Mouse (Mus musculus) heart, postnatal 10 days (tissue): ENCODE data around the gene Chrm3. TPM values are rescaled to one million over a fixed set of nuclear protein-coding genes. Genes with fewer than 3 reads are reported as not detected.
A peak's percentile ranks its signal among the peaks of the same experiment; 100 is the strongest.

Experiments
- DNase-seq, 2 experiments: peaks; one replicate each; pipeline ENCODE4 v3.0.0; 2021
- intact Hi-C: fragments of 180-260 bp; cut with DNase I; formaldehyde crosslinking; loops from one replicate; pipeline ENCODE4 v1.15.1; 2025
- total RNA-seq, 2 experiments: library from RNA; stranded (reverse); gene quantifications; 2 replicates each; pipeline ENCODE4 v1.2.3; 2021

Gene Chrm3
- total RNA-seq, 2 experiments from 2014 or later, result 1.3 to 1.8 TPM

- intact Hi-C loops, result no loop called here
- DNase-seq, result no peak
Measured at GRCm38 (mm10) chr13:10086336-10086735, 274.3 kb downstream of the Chrm3 start.

- intact Hi-C loops, result no loop called here
- DNase-seq, result no peak
Measured at GRCm38 (mm10) chr13:10081896-10082426, 278.7 kb downstream of the Chrm3 start.

DNA sequence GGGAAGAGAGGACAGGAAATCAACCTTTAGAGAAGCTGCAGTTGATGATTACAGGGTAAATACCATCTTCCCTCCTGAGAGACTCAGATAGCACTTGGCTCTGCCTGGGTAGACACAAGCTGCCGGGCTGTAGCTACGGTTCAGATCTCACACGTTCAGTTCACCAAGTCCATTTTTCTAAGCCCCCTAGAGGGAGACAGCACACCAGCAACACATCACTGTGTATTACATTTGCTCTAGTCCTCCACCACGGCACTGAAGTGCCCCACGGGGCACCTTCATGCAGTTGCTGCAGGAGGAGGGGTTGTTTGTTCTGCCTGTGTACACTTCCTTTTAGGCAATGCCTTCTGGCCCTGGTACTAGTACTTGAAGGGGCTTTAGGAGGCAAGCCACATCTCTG is 289.5 kb downstream of the Chrm3 start:
- intact Hi-C loops, result loop anchor here (5.0 to 10.0 kb wide), 2 partner anchors 189 to 274 kb away; no protein-coding TSS in a partner anchor
- peak; percentile 43 to 53 for DNase-seq

- intact Hi-C loops, result no loop called here
- no peak for DNase-seq
Measured at GRCm38 (mm10) chr13:10068927-10069580, 291.6 kb downstream of the Chrm3 start.

- intact Hi-C loops, result no loop called here
- no peak for DNase-seq
Measured at GRCm38 (mm10) chr13:10066829-10067618, 293.6 kb downstream of the Chrm3 start.

GRCm38 (mm10) chr13:10065776-10066175 is 294.9 kb downstream of the Chrm3 start:
- no peak for DNase-seq
- intact Hi-C loops, result no loop called here

- no peak for DNase-seq
- intact Hi-C loops, result no loop called here
Measured at GRCm38 (mm10) chr13:10062681-10063080, 298.0 kb downstream of the Chrm3 start.

- intact Hi-C loops, result no loop called here
- no peak for DNase-seq
Measured at GRCm38 (mm10) chr13:10058993-10059392, 301.7 kb downstream of the Chrm3 start.

DNA sequence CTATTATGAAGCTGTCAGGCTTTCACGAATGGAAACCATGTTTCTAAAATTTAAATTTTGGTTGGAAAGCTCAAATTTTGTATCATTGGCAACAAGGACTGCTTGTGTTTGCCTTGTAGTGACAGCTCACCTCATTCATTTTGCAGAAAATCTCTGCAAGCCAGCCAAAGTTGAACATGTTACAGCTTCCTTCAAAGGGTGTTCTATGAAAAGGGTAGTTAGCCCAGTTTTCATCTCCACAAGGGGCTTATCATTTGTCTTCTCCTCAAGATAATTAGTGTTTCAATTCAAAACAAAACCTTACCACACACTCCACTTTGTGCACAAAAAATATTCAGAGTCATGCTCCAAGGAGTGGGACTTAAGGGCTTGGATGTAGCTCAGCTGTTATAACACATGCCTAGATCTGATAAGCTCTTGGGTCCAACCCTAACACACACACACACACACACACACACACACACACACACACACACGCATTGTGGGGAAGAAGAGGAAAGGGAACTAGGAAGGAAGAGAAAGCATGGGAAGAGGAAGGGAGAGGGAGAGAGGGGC is 302.9 kb downstream of the Chrm3 start:
- no peak for DNase-seq
- intact Hi-C loops, result no loop called here

- intact Hi-C loops, result no loop called here
- DNase-seq, result no peak
Measured at GRCm38 (mm10) chr13:10054086-10054485, 306.6 kb downstream of the Chrm3 start.

DNA sequence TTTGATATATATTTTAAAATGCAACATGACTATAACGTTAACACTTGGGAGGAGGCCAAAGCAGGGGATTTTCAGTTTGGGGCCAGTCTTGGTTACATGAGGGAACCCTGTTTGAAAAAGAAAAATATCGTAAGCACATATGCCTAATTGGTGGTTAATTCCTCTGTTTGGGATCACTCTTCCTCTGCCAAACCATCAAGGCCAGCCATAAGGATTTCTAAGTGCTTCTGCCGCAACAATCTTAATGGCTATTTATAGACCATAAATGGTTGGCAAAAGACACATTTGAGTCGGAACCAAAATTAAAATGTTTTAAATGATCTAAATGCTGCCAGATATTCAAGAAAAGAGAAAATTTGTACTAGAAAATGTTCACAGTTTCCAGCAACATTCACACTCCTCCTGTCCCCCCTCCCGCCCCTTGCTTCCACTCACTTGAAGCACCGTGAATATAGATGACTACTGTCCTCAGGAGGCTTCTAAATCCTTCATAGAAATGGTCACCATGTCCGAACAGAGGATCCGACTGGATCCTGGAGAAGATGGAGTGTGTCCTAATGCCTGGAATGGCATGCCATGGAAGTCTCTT is 307.3 kb downstream of the Chrm3 start:
- DNase-seq, result no peak
- intact Hi-C loops, result no loop called here

GRCm38 (mm10) chr13:10045651-10046350 is 314.8 kb downstream of the Chrm3 start:
- DNase-seq, result peak; percentile 32 to 41
- intact Hi-C loops, result no loop called here

DNA sequence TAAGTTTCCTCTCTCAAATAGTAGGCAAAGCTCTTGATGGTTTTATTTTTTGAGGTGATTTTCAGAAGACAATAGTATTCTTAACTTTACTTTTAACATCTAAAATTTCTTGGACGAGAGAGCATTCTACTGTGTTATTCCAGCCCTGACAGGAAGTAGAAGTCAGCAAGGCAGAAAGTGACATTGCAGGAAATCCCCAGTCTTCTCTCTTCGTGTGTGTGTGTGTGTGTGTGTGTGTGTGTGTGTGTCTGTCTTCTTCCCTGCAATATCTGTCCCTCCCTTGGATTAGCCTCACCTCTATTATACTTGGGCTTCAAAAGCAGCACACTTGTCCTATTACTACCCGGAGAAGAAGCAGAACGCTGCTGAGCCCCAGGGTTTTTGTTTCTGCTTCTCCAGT is 316.6 kb downstream of the Chrm3 start:
- DNase-seq, result no peak
- intact Hi-C loops, result no loop called here

DNA sequence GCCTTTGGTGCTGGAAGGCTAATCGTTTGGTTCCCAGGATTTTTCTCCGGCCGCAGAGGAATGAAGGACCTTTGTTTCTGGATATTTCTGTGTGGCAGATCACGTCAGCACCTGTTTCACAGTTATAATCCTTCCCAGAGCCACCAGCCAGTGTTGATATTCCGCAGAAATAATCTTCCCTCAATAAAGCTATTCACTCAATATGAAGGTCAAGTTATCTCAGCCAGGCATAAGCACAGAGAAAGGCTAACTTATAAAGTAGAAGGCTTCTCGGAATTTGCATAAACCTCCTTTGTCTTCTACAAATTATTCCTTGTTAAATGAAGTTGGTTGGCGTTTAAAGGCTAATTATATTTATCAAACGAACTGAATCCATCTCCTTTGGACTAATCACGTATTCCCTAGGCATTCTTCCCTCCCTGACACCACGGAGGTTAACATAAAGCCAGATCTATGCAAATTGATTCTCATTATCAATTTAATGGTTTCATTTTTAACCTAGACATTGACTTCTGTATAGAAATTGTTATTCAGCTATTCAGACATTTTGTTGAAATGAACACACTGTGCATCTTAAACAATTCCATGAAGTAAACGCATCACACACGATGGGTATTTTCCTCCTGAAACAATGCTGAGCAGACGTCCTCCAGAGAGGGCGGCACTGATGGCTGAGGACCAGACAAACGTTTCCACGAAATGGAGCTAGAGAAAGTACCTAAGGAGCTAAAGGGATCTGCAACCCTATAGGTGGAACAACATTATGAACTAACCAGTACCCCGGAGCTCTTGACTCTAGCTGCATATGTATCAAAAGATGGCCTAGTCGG is 326.9 kb downstream of the Chrm3 start:
- DNase-seq, result no peak
- intact Hi-C loops, result no loop called here

- DNase-seq, result no peak
- intact Hi-C loops, result no loop called here
Measured at GRCm38 (mm10) chr13:10031547-10031946, 329.1 kb downstream of the Chrm3 start.

GRCm38 (mm10) chr13:10029944-10030343 is 330.7 kb downstream of the Chrm3 start:
- intact Hi-C loops, result no loop called here
- no peak for DNase-seq

DNA sequence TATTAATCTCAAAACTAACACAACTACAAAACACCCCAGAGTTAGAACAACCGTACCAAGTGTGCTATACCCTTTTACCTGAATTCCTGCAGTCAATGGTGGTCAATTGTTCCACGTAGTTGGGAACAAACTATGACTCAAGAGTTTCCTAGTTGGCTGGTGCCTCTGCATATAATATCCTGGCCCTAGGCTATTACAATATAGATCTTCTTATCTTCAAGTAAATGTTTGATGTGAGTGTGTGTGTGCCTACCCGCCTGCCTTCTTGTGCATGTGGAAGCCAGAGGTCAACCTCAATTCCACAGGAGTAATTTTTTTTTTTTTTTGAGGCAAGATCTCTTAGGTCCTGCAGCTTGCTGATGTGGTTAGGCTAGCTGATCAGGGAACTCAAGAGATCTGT is 335.5 kb downstream of the Chrm3 start:
- intact Hi-C loops, result no loop called here
- no peak for DNase-seq

DNA sequence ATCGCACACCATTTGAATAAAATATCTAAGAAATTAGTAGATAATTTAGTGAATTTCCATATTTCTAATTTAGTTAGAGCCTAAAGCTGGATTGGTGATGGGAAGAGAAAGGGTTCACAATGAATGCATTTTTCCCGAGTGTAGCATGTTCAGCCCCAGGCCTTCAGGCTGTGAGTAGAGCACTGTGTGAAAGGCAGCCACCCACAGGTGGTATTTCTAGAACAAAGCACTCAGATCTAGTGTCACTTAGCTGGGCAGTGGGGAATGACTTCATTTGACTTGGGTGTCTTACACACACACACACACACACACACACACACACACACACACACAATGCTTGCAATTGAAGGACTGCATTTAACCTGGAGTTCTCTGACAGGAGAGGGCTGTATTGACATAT is 337.5 kb downstream of the Chrm3 start:
- no peak for DNase-seq
- intact Hi-C loops, result no loop called here

DNA sequence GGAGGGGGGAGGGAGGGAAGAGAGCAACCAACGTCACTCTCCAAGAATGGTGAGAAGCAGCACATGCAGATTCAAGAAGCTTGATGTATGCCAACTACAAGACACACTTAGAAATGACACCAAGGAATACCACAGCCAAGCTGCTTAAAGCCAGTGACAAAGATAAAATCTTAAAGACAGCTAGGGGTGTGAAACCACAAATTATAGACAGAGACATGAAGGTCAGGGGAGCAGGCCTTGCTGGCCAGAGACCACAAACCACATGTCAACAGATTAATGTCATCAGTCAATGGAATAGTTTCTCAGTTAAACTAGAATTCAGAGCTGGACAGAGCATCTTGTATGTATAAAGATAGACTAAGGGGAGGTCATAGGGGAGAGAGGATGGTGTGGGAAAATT is 341.4 kb downstream of the Chrm3 start:
- no peak for DNase-seq
- intact Hi-C loops, result no loop called here

DNA sequence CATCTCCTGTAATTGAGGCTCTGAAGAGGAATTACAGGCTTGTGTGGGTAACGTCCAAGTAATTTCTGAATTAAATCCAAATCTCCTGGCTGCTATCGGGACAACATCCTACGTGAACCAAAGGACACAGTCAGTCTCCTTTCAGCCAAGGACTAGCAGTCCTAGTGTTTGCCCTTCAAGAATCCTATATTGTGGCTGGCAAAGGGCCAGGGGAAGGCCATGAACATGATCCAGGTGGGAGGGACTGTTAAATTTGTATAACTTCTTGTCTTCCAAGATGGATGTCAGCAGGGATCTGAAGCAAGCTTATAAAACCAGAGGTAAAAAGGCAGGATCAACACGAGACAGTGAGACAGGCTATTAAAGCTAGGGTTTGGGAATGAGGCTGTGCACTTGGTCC is 357.7 kb downstream of the Chrm3 start:
- intact Hi-C loops, result no loop called here
- peak; percentile 7 to 9 for DNase-seq
